Mouse (Mus musculus) CD4-positive, CD25-positive, alpha-beta regulatory T cell (primary cell): Measurements from ENCODE around the gene Scg5. TPM values are rescaled to one million over a fixed set of nuclear protein-coding genes. Genes with fewer than 3 reads are reported as not detected.

Experiments
- polyA plus RNA-seq: library from polyadenylated mRNA; unstranded; fragments of 100-300 nt; shearing (Covaris generic); gene quantifications from one replicate; pipeline ENCODE4 v1.2.1, GENCODE M21; 2017

Gene Scg5
- polyA plus RNA-seq, result 7.0 TPM

DNA sequence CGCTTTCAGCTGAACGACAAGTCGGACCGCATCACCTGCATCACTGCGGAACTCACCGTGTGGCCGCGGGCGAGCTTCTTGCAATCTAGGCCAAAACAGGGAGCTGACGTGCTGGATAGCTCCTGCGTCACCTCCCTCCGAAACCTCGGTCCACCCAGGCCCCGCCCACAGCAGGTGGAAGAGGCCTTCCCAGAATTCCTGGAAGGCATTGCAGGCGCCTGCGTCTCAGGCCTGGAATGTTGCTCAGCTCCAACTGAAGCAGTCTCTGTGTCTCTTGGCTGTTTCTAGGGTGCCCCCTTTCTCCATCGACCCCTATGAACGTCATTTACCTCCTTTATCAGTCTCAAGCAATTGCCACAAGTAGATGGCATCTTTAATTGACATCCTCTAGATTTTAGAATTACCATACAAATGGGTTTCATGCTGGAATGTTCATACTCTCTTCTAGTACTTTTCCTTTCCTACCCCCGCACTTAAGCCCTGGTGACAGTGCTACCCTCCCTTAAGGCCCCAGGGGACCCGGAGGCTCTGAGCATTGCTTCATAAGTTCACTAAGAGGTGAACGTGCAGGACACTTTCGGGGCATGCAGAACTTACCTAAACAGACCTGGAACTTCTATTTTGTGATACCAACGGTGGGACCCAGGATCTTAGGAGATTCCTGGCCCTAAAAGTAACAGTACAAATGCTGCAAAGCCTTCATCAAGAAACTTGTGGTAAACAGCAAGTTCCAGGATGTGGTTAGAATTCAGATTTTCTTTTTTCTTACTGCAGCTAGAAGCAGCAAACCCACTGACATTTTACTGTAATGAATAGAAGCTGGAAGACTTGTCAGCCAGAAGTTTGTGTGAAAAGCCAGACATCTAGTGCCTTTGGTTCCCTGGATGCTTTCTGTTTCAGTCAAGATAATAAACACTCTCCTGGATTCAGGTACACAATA lies at the start of gene Scg5:
Scg5 (minus strand) TSS at position 179 of the 940 bp plus-strand sequence.

DNA sequence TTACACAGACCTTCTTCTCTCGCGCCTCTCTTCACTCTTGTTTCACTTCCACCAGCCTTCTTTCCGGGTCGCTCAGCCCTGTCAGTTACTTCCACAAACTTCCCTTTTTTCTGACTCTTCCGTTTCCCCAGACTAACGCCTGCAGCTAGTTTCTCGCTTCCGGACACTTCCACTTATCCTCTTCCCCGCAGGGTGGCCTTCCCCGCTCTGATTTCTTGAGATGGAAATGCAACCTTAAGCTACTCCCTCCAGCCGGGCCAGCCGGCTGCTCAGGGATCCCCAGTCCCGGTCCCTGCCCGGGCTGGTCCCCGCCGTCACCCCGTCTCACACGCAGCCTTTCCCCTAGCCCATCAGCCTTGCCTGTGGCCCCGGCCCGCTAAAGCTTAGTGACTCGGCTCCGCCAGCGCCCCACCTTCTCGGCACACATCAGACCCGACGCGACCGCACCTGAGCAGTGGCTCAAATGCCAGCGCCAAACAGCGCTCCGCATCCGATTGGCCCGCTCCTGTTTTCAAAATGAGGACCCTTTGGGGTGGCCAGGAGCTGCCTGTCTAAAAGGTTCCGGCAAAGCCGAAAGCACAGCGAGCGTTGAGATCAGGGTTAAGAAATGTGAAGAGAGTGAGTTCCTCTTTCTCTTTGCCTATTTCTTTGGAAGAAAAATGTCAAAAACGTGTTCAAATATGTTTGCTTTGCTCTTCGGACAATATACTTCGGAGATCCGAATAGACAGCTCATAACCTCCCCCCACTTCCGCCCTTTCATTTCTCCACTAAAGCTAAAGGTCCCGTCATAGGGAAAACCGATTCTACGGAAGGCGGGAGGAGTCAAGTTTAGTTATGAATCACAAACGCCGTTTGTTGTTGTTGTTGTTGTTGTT lies 19.6 kb upstream of the Scg5 start, which contains the start of gene Arhgap11a:
Arhgap11a (minus strand) TSS at position 417 of the 877 bp plus-strand sequence.

DNA sequence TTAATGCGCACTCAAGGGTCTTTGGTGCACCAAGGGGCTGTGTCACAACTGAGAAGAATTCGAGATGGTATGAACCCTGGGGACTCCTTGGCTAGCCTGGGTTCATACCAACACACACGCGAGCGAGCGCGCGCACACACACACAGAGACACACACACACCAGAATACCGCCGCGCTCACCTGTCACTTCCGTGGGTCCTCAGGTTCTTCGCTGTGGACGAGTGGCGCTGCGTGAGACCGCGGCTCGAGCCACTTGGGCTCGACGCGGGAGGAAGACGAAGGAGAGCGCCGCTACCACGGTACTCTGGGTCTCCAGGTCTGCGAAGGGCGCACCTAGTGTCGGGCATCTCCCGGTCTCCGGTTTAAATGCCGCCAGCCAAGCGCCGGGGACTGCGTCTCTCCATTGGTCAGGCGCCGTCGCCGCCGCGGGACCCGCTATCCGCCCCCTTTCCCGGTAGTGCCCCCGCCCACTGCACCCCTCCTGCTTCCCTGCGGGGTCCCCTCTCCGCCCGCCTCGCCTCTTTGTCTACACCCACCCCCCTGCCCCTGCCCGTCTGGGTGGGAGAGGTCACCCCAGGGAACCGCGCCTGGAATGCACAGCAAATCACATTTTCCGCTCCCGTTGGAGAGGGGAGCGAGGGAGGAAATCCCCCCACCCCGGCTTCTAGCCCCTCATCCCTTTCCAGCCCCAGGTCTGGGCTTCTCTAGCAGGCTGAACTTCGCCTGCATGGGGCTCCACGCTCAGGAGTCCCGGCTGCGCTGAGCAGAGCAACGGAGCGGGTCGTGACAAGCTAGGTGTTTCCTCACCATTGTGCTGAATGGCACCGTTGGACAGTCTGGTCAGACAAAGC lies 70.4 kb downstream of the Scg5 start, which contains the start of gene Grem1:
Grem1 (minus strand) TSS at position 336 of the 851 bp plus-strand sequence.

Other genes with a start within 250 kb of the Scg5 start
- gene Grem1, start 70.5 kb downstream of the Scg5 start, polyA plus RNA-seq, result not detected
- gene Arhgap11a, start 19.5 kb upstream of the Scg5 start, polyA plus RNA-seq, result 4.1 TPM
- gene Gjd2, start 184.5 kb upstream of the Scg5 start, polyA plus RNA-seq, result not detected
- gene Actc1, start 224.4 kb upstream of the Scg5 start, polyA plus RNA-seq, result not detected